Mouse (Mus musculus): ENCODE results near the gene Bpifb9a.
"Not testable (repeated sequence)": the region's sequence is repeated elsewhere in the genome, so short reads cannot be mapped to it uniquely, and the experiment has no call there.

Bpifb9a gene

GRCm38 (mm10) chr2:154257554-154257953, at the start of gene Bpifb9a:
TSS of gene Bpifb9a (plus strand) at chr2:154257854.
- not testable (repeated sequence) for DNase-seq

DNA sequence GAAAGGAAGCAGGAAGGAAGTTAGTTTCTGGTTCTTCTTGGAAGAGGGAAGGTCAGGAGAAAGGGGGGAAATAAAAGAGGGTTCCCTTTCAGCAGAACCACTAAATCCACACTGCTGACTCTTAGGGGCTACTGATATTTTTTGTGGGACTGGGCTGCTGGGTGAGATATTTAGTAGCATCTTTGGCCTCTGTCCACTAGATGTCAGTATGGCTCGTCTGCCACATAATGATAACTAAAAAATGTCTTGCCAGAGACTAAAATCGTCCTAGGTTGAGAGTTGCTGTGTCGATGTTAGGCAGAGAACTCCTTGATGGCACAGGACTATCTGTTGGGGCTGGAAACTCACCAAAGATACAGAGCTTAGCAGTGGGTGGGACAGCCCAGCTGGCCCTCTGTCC, 48.5 kb upstream of the Bpifb9a start:
- no peak for DNase-seq

DNA sequence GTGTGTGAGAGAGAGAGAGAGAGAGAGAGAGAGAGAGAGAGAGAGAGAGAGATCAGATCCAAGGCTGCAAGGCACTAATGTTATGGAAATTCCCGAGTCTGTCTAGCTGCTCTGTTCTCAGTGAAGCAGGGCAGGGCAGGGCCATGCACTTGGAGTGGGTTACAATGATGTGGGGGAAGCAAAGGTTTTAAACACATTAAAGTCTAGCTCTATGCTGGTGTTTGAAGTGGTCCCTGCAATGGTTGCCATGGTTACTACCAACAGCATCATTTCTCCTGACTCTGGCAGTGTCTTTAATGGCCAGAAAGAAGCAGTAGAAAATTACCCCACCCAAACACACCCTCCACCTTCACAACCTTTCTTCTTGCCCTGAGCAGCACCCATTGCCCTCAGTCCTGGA, 46.5 kb upstream of the Bpifb9a start:
- no peak for DNase-seq

GRCm38 (mm10) chr2:154211881-154212280, 45.8 kb upstream of the Bpifb9a start:
- DNase-seq, result no peak

- peak; percentile 59 for DNase-seq
Measured at GRCm38 (mm10) chr2:154215191-154215590, 42.5 kb upstream of the Bpifb9a start.

DNA sequence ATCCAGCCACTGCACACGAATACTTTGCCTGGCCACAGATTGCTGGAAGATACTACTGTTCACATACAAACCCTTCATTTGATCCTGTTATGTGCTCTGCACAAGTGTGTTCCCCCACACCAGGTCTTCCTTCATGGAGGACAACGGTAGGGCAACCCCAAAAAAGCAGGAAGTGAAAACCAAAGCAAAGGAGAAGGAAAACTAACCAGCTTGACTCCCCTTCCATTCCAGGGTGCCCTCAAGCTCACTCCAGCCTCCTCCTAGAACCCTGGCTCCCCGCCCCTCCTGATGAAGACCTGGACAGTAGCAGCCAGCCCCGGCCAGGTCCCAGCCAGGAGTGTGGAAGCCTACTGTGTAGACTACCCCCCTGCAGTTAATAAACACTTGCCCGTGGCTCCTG, 37.7 kb upstream of the Bpifb9a start:
- DNase-seq, result no peak

DNA sequence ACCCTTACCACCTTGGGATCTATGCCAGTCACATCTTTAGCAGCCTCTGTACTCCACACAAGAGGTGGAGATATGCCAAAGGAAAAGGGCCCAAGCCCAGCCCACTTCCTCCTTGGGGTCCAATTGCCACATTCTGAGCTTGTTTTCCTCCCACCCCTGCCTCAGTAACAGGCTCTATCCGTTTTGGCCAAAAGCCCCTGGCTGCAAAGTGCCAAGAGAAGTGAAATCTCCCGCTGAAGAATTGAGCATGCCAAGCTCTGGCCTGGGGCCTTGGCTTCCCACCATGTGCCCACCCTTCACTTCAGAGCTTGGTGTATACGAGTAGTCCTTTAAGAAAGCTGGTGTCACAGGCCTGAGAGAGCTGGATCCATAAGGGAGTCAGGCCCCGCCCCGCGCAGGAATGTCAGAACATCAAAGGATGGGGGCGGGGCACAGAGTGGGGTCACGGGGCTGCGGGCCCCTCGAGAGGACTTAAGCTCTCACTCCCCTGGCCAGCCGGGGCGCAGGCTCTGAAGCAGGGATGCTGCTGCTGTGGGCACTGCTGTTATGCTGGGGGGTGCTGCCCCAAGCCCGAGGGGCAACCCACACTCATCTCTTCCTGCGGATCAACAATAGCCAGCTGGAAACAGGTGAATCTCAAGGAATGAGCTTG, 34.3 kb upstream of the Bpifb9a start, which contains the start of gene Bpifb5:
Gene Bpifb5 (plus strand): TSS at position 478 of the 652 bp plus-strand sequence.
- no peak for DNase-seq

DNA sequence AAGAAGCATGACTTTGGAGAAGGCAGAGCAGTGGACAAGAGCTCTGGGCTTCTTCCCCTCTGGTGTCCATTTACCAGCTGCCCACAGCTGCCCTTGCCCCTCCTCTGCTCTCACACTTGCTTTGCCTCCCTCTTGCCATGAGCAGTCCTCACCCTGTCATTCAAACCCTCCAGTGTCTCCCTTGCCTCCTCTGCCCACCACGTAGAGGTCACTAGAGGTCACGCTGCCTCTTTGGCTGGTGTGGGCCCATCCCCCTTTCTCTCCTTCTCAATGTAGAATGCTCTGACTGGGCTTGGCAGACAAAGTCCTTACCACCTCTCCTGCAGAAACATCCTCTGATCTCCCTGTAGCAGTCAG, 33.8 kb upstream of the Bpifb9a start:
- no peak for DNase-seq

- DNase-seq, result no peak
Measured at GRCm38 (mm10) chr2:154226991-154227390, 30.7 kb upstream of the Bpifb9a start.

GRCm38 (mm10) chr2:154227830-154228229, 29.8 kb upstream of the Bpifb9a start:
- DNase-seq, result no peak

DNA sequence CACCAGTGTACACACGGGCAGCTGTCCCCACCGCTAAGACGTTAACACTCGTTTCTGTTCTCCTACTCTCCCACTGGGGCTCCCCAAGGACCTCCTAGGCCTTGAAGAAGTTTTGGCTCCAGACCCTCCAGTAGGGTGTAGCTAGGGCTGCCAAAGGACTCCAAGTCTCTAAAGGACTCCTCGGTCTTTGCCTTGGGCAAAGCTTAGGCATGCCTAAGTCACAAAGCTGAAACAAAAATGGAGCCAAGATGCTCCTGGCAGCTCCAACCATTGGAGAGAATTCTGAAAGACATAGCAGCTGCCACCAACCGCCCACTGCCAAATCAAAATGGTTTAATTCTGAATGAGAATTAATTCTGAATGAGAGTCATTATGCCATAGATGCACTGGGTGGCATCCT, 24.2 kb upstream of the Bpifb9a start:
- no peak for DNase-seq

- no peak for DNase-seq
Measured at GRCm38 (mm10) chr2:154240771-154241170, 16.9 kb upstream of the Bpifb9a start.

DNA sequence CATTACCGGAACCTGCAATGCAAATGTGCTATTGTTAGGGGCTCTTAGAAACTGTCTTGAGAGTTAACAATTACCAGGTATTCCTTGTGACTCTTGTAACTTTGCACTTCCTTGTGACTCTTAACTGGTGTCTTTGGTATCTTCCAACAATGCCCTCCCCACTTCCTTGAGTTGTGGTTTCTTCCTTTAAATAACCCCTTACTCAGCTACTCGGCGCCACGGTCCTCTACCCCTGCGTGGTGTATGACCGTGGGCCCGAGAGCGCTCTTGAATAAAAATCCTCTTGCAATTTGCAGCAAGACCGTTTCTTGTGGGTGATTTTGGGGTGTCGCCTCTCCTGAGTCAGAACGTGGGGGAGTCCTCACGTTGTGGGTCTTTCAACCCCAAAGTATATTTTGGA, 14.9 kb upstream of the Bpifb9a start:
- DNase-seq, result not testable (repeated sequence)

GRCm38 (mm10) chr2:154243356-154244036, 14.2 kb upstream of the Bpifb9a start:
- no peak for DNase-seq

GRCm38 (mm10) chr2:154245322-154245721, 12.3 kb upstream of the Bpifb9a start:
- no peak for DNase-seq

DNA sequence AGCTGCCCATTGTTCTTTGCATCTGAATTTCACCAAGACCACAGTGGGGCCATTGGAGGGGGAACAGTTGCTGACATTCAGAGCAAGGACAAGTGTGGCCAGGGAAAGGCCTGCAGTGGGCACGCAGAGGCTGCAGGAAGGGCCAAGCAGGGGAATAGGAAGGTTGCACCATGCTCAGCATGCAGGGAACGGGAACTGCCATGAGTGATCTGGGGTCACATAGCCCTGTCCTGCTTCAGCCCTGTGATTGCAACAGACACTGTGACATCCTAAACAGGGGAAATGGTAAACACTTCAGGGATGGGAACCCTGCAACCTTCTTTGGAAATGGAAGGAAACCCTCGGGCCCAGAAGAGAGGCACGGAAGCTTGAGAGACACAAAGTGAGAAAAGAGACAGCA, 2.4 kb upstream of the Bpifb9a start:
- DNase-seq, result not testable (repeated sequence)

- no peak for DNase-seq
Measured at GRCm38 (mm10) chr2:154255770-154256169, 1.9 kb upstream of the Bpifb9a start.

DNA sequence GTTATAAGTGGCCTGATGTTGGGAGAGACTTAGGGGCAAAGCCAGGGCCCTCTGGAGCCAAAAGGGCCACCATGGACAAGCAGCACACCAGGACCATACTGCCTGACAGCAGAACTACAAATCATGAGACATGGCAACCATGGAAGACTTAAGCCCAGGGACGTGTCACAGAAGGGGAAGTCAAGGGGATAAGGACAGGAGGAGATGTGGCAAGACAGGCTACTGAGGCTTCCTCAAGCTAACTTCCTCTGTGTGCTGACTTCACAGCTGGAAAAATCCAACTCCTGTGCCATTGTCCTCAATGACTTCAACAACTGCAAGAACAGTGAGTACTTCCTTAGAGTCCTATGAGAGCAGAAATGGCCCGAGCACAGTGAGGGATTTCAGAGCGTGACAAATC, 6.7 kb downstream of the Bpifb9a start:
- not testable (repeated sequence) for DNase-seq

DNA sequence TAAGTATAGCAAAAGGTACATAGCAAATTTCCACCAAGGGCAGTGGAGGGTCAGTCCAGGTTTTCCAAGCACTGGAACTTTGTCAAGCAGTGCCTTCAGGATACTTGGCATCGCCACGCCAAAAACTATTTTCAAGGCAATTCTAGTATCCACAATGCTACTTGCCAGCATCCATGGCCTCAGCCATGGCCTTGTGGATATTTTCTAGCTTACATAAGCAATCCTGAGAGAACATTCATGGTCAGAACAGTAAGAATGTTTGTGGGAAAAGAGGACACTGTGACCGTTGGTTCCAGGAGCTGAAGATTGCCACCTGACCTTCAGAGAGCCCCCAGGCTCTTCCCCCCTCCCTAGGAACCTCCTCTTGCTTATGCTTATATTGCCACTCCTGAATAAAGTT, 34.2 kb downstream of the Bpifb9a start:
- DNase-seq, result not testable (repeated sequence)

GRCm38 (mm10) chr2:154292833-154293232, 35.2 kb downstream of the Bpifb9a start:
- no peak for DNase-seq

GRCm38 (mm10) chr2:154294746-154295145, 37.1 kb downstream of the Bpifb9a start:
- DNase-seq, result peak; percentile 57

DNA sequence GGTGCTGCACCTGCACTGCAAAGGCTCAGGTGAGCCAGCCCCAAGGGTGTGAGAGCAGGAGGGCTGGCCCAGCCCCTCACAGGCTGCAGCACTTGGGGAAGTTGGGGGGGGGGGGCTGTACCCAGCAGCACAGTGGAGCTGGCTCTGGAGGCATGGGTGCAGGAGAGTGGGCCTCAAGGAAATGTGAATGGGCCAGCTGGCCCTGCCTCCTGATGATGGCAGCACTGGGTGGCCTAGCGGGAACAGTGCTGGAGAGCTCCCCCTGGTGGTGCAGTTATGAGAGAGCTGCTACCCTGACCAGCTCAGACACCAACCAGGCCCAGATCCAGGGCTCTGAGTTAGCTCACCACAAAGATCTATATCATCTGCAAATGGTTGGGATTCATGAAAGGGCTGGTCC, 42.8 kb downstream of the Bpifb9a start:
- peak; percentile 77 for DNase-seq

DNA sequence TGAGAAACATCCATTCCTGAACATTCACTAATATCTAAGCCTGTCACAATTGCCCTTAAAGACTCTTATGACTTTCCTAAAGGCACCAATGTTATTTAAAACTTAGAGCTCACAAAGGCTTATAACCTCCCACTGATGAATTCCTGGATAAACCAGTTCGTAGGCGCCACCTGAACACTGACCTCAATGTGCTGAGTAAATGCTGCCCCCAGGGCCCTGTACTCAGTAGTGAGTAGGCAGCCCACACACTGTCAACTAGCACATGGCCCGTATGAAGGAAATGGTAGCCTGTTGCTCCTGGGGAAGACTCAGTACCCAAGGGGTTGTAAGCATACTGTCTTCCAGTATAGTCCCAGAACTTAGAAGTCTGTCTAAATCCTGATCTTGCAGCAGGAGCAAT, 44.1 kb downstream of the Bpifb9a start:
- DNase-seq, result no peak

- DNase-seq, result not testable (repeated sequence)
Measured at GRCm38 (mm10) chr2:154304604-154305003, 47.0 kb downstream of the Bpifb9a start.

- not testable (repeated sequence) for DNase-seq
Measured at GRCm38 (mm10) chr2:154306927-154307326, 49.3 kb downstream of the Bpifb9a start, which contains the start of gene Bpifb9b. TSS of gene Bpifb9b (plus strand) at chr2:154307227.

Measured in thymus, postnatal 25 days (tissue).